Mouse (Mus musculus) olfactory bulb, adult 2 months (tissue): ENCODE measurements at regions not wholly inside any gene's neighbourhood (a gene's known extent, or its start where the extent isn't known, plus 50 kb on each side); places are given as distances from the start of the nearest gene placed in this dataset.

ENCODE experiments used
- CTCF ChIP-seq: fragments of 200-500 bp; IDR thresholded peaks from 2 replicates; pipeline ENCODE4 v1.5.1; 2012; ENCODE audit warnings: low read depth, mild to moderate bottlenecking, low read length, moderate library complexity; ENCODE audit not compliant: insufficient read depth
- POLR2A ChIP-seq: fragments of 200-500 bp; IDR thresholded peaks from 2 replicates; pipeline ENCODE4 v1.6.1; 2012; ENCODE audit warnings: mild to moderate bottlenecking, low read depth, low read length, moderate library complexity; ENCODE audit not compliant: insufficient read depth

GRCm38 (mm10) chr1:159148498-159149187 is 83.5 kb upstream of the Cop1 start:
- TF ChIP-seq CTCF (no peak), POLR2A (no peak)
